Mouse (Mus musculus) c-Kit-positive CD71-positive TER-119-positive erythroid progenitor cells, embryonic 14.5 days (primary cell): ENCODE data around the gene Zmynd10.
"Not testable (repeated sequence)": the region's sequence is repeated elsewhere in the genome, so short reads cannot be mapped to it uniquely, and the experiment has no call there.

ENCODE experiments used
- DNase-seq: peaks from one replicate; pipeline ENCODE4 v3.0.0-alpha.2; 2013; ENCODE audit warnings: low spot score

Gene Zmynd10

GRCm38 (mm10) chr9:107555701-107556100, 8.6 kb downstream of the Zmynd10 start:
- no peak for DNase-seq

GRCm38 (mm10) chr9:107556346-107556745, 9.2 kb downstream of the Zmynd10 start:
- DNase-seq = no peak

- peak; percentile 90 for DNase-seq
These were observed 16.0 kb downstream of the Zmynd10 start, which contains the start of gene Tusc2 for GRCm38 (mm10) chr9:107563029-107563581. Gene Tusc2, plus strand, starts transcription at chr9:107563255.

- DNase-seq = not testable (repeated sequence)
These were observed 18.5 kb downstream of the Zmynd10 start for GRCm38 (mm10) chr9:107565556-107565955.

GRCm38 (mm10) chr9:107566041-107566709, 19.1 kb downstream of the Zmynd10 start:
- peak; percentile 85 for DNase-seq

GRCm38 (mm10) chr9:107566855-107567254, 19.8 kb downstream of the Zmynd10 start:
- no peak for DNase-seq

GRCm38 (mm10) chr9:107567702-107568319, 20.7 kb downstream of the Zmynd10 start, which contains the start of gene Hyal2:
Gene Hyal2, plus strand, starts transcription at chr9:107567945.
- DNase-seq = no peak

- DNase-seq = peak; percentile 89
These were observed 21.5 kb downstream of the Zmynd10 start for GRCm38 (mm10) chr9:107568331-107569261.

- no peak for DNase-seq
These were observed 22.2 kb downstream of the Zmynd10 start for GRCm38 (mm10) chr9:107569270-107569669.

- DNase-seq = no peak
These were observed 22.9 kb downstream of the Zmynd10 start for GRCm38 (mm10) chr9:107570016-107570415.

- DNase-seq = peak; percentile 80
These were observed 23.7 kb downstream of the Zmynd10 start for GRCm38 (mm10) chr9:107570845-107571244.

GRCm38 (mm10) chr9:107571534-107572326, 24.6 kb downstream of the Zmynd10 start:
- DNase-seq = no peak

GRCm38 (mm10) chr9:107572327-107572662, 25.2 kb downstream of the Zmynd10 start:
- no peak for DNase-seq

- DNase-seq = not testable (repeated sequence)
These were observed 26.7 kb downstream of the Zmynd10 start for GRCm38 (mm10) chr9:107573774-107574173.

- DNase-seq = no peak
These were observed 28.7 kb downstream of the Zmynd10 start for GRCm38 (mm10) chr9:107575579-107576356.

- peak; percentile 84 for DNase-seq
These were observed 29.4 kb downstream of the Zmynd10 start, which contains the start of gene Hyal1 for GRCm38 (mm10) chr9:107576357-107577107. Gene Hyal1, plus strand, starts transcription at chr9:107576927.

GRCm38 (mm10) chr9:107577871-107578270, 30.8 kb downstream of the Zmynd10 start:
- no peak for DNase-seq

- DNase-seq = no peak
These were observed 31.5 kb downstream of the Zmynd10 start, which contains the start of gene Naa80 for GRCm38 (mm10) chr9:107578587-107578986. Gene Naa80, plus strand, starts transcription at chr9:107578887.

GRCm38 (mm10) chr9:107579023-107579900, 32.2 kb downstream of the Zmynd10 start:
- DNase-seq = no peak
